Mouse (Mus musculus) left cerebral cortex, postnatal 10 days (tissue): ENCODE data around the gene Prkcz. TPM values are rescaled to one million over a fixed set of nuclear protein-coding genes. Genes with fewer than 3 reads are reported as not detected.
"Not testable (repeated sequence)": the region's sequence is repeated elsewhere in the genome, so short reads cannot be mapped to it uniquely, and the experiment has no call there.

Experiments
- DNase-seq, 2 experiments: peaks; one replicate each; pipeline ENCODE4 v3.0.0; 2021 to 2022; ENCODE audit warnings: low spot score in 2 of 2, mixed read lengths in 1 of 2; ENCODE audit errors: extremely low spot score in 1 of 2
- intact Hi-C: fragments of 180-260 bp; cut with DNase I; formaldehyde crosslinking; loops from one replicate; pipeline ENCODE4 v1.15.1; 2025
- total RNA-seq, 2 experiments: library from RNA; stranded (reverse); gene quantifications; 2 replicates each; pipeline ENCODE4 v1.2.3; 2021

Gene Prkcz
- total RNA-seq, 2 experiments from 2014 or later, result 174 to 187 TPM

- intact Hi-C loops, result no loop called here
- no peak for DNase-seq
Observed at GRCm38 (mm10) chr4:155362443-155362842, 1.3 kb upstream of the Prkcz start.

GRCm38 (mm10) chr4:155360856-155361255, 305 bp downstream of the Prkcz start:
- intact Hi-C loops, result no loop called here
- no peak for DNase-seq

- DNase-seq, result peak in 1 of 2 experiments; percentile 35
- intact Hi-C loops, result no loop called here
Observed at GRCm38 (mm10) chr4:155359560-155360464, 1.3 kb downstream of the Prkcz start.

- intact Hi-C loops, result no loop called here
- no peak for DNase-seq
Observed at GRCm38 (mm10) chr4:155357601-155358000, 3.6 kb downstream of the Prkcz start.

GRCm38 (mm10) chr4:155356354-155356753, 4.8 kb downstream of the Prkcz start:
- intact Hi-C loops, result no loop called here
- DNase-seq, result no peak

- intact Hi-C loops, result no loop called here
- no peak for DNase-seq
Observed at GRCm38 (mm10) chr4:155354546-155354945, 6.6 kb downstream of the Prkcz start.

GRCm38 (mm10) chr4:155354035-155354434, 7.1 kb downstream of the Prkcz start:
- intact Hi-C loops, result no loop called here
- no peak for DNase-seq

GRCm38 (mm10) chr4:155352581-155352980, 8.6 kb downstream of the Prkcz start:
- DNase-seq, result no peak
- intact Hi-C loops, result no loop called here

GRCm38 (mm10) chr4:155346350-155346749, 14.8 kb downstream of the Prkcz start:
- DNase-seq, result no peak
- intact Hi-C loops, result no loop called here

GRCm38 (mm10) chr4:155345608-155345953, 15.6 kb downstream of the Prkcz start:
- DNase-seq, result peak; percentile 79 to 86
- intact Hi-C loops, result no loop called here

GRCm38 (mm10) chr4:155344716-155345607, 16.2 kb downstream of the Prkcz start:
- intact Hi-C loops, result no loop called here

GRCm38 (mm10) chr4:155344299-155344600, 16.9 kb downstream of the Prkcz start:
- intact Hi-C loops, result no loop called here
- DNase-seq, result peak in 1 of 2 experiments; percentile 32

More at GRCm38 (mm10) chr4:155344716-155345607, 16.2 kb downstream of the Prkcz start:
- peak in 1 of 2 experiments; percentile 57 for DNase-seq

- intact Hi-C loops, result no loop called here
- no peak for DNase-seq
Observed at GRCm38 (mm10) chr4:155343415-155344298, 17.5 kb downstream of the Prkcz start.

- intact Hi-C loops, result no loop called here
- no peak for DNase-seq
Observed at GRCm38 (mm10) chr4:155336284-155337050, 24.7 kb downstream of the Prkcz start.

- intact Hi-C loops, result no loop called here
- DNase-seq, result no peak
Observed at GRCm38 (mm10) chr4:155332253-155332652, 28.9 kb downstream of the Prkcz start.

- intact Hi-C loops, DNase-seq: not testable (repeated sequence)
Observed at GRCm38 (mm10) chr4:155328385-155328784, 32.8 kb downstream of the Prkcz start.

- intact Hi-C loops, result no loop called here
- DNase-seq, result no peak
Observed at GRCm38 (mm10) chr4:155325773-155326172, 35.4 kb downstream of the Prkcz start.

- intact Hi-C loops, result no loop called here
- DNase-seq, result no peak
Observed at GRCm38 (mm10) chr4:155324511-155324910, 36.6 kb downstream of the Prkcz start.
